Mouse (Mus musculus): ENCODE measurements around the gene Mmgt2.
"Not testable (repeated sequence)": the region's sequence is repeated elsewhere in the genome, so short reads cannot be mapped to it uniquely, and the experiment has no call there.

Mmgt2 gene

GRCm38 (mm10) chr11:62645732-62646494 is 2.6 kb upstream of the Mmgt2 start:
- ATAC-seq (ENCODE audit: low TSS enrichment) = peak; percentile 55

- no peak for ATAC-seq (ENCODE audit: low TSS enrichment)
These were observed 2.0 kb upstream of the Mmgt2 start for GRCm38 (mm10) chr11:62646495-62646843.

DNA sequence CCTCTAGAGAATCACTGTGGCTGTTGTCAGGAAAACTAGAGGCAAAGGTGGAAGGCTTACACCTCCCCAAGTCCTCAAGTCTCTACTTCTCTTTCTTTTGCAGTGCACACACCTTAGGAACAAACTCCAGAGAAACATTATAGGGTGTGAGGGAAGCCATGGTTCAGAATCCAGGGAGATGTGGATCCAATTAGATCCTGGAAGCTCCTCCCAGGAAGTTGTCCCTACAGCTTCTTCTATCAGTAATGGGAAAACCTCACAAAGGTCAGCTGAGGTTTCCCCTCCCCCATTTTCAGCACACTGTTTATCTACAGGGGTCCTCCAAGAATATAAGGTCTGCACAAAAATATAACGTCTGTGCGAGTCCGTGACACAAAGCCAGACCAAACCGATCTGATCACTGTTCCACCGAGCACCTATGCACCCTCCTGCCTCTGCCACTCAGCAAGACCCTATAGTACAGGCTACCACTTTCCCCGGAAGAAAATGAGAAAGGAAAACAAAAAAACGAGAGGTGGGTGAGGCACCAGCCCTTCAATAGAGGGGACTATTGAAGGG is 1.4 kb upstream of the Mmgt2 start:
- no peak for ATAC-seq (ENCODE audit: low TSS enrichment)

- ATAC-seq (ENCODE audit: low TSS enrichment) = 0 out of 2 replicates have a peak, but pooled peaks have one; percentile 8
These were observed 538 bp upstream of the Mmgt2 start, which contains the start of gene Lrrc75a for GRCm38 (mm10) chr11:62647661-62648590. Gene Lrrc75a (minus strand): TSS chr11:62648523.

DNA sequence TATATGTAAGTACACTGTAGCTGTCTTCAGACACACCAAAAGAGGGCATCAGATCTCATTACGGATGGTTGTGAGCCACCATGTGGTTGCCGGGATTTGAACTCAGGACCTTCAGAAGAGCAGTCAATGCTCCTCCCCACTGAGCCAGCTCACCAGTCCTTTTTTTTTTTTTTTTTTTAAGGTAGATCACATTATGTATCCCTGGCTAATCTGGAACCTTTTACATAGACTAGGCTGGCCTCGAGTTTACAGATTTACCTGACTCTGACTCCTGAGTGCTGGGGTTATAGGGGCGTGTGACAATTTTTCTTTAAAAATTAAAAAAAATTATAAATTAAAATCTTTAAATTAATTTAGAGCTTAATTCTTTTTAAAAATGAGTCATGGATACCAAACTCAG is 1.3 kb downstream of the Mmgt2 start:
- ATAC-seq (ENCODE audit: low TSS enrichment) = not testable (repeated sequence)

DNA sequence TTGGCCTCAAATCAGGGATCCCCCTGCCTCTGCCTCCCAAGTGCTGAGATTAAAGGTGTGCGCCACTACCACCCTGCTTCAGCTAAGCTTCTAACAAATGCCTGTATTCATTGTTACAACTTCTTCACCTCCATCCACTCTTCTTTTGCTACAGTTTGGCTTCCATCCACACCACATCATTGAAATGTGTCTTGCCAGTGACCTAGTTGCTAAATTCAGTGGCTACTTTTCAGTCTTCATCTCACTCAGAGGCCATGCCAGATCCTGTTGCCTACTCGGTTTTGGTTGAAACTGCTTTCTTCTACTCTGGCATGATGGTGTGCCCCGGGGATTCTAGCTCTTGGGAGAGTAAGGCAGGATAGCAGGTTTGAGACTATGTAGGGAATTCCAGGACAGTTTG is 3.1 kb downstream of the Mmgt2 start:
- ATAC-seq (ENCODE audit: low TSS enrichment) = 0 out of 2 replicates have a peak, but pooled peaks have one; percentile 16

GRCm38 (mm10) chr11:62652080-62652479 is 3.6 kb downstream of the Mmgt2 start:
- no peak for ATAC-seq (ENCODE audit: low TSS enrichment)

- ATAC-seq (ENCODE audit: low TSS enrichment) = no peak
These were observed 12.4 kb downstream of the Mmgt2 start for GRCm38 (mm10) chr11:62660885-62661284.

GRCm38 (mm10) chr11:62664250-62664649 is 15.8 kb downstream of the Mmgt2 start:
- no peak for ATAC-seq (ENCODE audit: low TSS enrichment)

DNA sequence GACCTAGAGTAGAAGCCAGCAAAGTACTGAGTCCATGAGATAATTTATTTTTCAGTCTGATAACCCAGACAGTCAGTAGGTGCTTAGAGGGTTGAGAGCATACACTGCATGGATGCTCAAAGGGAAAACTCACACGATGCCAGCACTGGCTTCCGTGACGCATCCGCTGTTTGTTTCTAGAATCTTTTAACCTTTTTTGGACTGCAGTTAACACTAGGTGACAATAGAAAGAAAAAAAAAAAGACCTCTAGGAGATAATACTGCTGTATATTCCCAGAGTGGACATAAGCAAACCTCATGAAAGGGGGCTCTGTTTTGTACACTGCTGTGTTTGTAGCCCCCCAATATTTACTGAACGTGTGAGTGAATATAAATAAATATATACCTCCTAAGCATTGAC is 20.5 kb downstream of the Mmgt2 start:
- no peak for ATAC-seq (ENCODE audit: low TSS enrichment)

DNA sequence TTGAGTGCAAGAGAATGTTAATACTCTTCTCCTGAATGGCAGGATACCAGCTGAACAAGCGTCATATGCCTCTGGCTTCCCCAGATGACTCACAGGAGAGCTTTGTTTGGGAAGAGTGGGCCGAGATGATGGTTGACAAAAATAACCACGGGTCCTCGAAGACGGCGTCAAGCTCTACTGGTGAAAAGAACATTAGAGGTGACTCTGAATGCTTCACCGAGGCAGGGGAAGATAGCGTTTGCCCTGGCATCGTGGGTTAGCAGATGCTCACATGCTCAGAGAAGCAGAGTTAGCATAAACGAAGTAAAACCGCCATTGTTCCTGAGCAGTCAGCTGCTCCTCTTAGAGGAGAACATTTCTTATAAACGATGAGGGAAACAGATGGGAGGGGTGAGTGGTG is 21.0 kb downstream of the Mmgt2 start:
- peak; percentile 95 for ATAC-seq (ENCODE audit: low TSS enrichment)

DNA sequence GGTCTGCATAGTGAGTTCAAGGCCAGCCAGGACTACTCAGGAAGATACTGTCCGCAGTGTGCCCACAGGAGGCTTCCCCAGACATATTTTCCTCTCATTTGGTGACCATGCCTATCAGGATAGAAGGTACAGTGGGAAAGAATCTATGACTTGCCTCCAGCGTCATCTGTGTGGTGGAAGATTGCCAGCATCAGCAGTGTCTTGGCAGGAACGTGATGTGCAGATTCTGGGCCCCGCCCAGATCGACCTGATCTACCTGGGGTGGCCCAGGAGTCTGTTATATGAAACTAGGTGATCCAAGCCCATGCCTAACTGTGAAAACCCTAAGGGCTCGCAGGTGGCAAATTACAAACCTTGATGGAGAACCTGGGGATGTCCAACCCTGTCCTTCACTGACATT is 21.5 kb downstream of the Mmgt2 start:
- ATAC-seq (ENCODE audit: low TSS enrichment) = no peak

GRCm38 (mm10) chr11:62675480-62676289 is 27.2 kb downstream of the Mmgt2 start:
- peak; percentile 95 for ATAC-seq (ENCODE audit: low TSS enrichment)

DNA sequence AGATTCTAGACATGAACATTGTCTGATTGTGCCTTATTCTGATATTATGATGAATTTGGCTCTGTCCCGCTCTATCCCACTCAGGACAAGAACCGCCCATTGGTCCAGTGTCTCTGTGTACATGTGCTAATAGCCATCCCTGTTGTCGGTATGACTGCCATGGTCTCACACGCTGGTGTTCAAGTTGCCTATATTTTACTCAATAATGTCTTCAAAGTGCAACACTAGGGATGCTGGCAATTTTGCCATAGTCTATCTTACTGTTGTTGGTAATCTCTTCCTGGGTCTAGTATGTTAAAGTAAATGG is 27.8 kb downstream of the Mmgt2 start:
- no peak for ATAC-seq (ENCODE audit: low TSS enrichment)

DNA sequence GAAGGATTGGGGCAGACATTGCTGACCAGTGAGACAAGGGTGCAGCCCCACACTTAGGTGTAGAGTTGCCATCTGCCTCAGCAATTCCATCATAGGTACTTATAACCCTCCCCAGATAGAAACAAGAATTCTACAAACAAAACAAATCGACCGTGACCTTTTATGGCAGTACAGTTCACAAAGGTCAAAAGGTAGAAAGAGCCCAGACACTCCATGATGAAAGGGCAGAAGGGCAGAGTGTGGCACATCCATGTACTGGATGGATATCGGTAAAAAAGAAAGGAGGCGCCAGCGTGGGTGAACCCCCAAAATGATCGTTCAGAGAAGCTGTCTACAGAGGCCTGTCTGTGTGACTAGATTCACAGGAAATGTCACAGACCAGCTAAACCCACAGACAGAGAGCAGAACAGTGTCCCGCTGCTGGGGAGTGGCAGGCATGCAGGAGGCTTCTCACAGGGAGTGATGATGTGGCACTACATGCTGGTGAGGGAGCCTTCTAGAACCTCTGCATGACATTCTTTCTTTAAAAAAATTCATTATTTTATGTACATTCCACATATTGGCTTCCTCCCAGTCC is 30.4 kb downstream of the Mmgt2 start:
- ATAC-seq (ENCODE audit: low TSS enrichment) = no peak

DNA sequence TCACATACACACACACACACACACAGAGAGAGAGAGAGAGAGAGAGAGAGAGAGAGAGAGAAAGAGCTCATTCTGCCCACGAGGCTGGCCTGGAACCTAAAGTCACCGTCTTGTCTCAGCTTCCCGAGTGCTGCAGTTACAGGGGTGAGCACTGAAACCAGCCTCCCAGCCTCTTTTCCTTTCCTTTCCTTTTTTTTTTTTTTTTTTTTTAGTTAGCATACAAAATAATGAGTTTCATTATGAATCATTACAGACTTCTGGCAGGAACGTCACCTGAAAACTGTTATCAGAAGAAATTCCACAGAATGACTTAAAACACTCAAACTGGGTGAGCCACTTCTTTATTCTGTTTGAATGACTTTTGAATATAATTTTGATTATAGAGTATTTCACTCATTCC is 31.5 kb downstream of the Mmgt2 start:
- no peak for ATAC-seq (ENCODE audit: low TSS enrichment)

DNA sequence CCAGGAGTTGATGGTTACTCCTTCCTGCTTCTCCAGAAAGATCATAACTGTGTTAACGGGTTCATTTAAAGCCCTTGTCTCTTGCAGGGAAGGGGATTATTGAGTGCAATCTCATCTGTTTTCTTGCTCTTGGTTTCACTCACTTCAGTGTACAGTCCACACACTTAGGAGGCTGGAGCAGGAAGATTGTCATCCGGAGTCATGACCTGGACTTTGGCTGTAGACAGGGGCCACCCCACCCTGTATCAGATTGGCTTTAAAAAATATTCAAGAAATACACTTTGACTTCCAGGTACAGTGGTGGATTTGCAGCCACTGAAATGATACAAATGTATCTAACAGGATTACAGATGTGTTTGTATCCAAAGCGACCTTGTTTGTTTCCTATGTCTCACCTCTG is 43.1 kb downstream of the Mmgt2 start:
- ATAC-seq (ENCODE audit: low TSS enrichment) = no peak

- ATAC-seq (ENCODE audit: low TSS enrichment) = peak; percentile 99
These were observed 45.1 kb downstream of the Mmgt2 start for GRCm38 (mm10) chr11:62693299-62694184.

- no peak for ATAC-seq (ENCODE audit: low TSS enrichment)
These were observed 46.7 kb downstream of the Mmgt2 start for GRCm38 (mm10) chr11:62695126-62695525.

GRCm38 (mm10) chr11:62699749-62700148 is 51.3 kb downstream of the Mmgt2 start:
- ATAC-seq (ENCODE audit: low TSS enrichment) = no peak
